Mouse (Mus musculus) cerebellum, postnatal 10 days (tissue): ENCODE data around the gene Atp8b5.

Experiments used
- DNase-seq, 2 experiments: peaks; one replicate each; pipeline ENCODE4 v3.0.0; 2021; ENCODE audit warnings: mixed read lengths in 2 of 2

Atp8b5 gene

GRCm38 (mm10) chr4:43327118-43327517, 60.2 kb downstream of the Atp8b5 start:
- DNase-seq: no peak

GRCm38 (mm10) chr4:43334771-43335170, 67.8 kb downstream of the Atp8b5 start:
- DNase-seq: no peak

- no peak for DNase-seq
Observed at GRCm38 (mm10) chr4:43336176-43336575, 69.2 kb downstream of the Atp8b5 start.

- DNase-seq: no peak
Observed at GRCm38 (mm10) chr4:43340096-43340804, 73.3 kb downstream of the Atp8b5 start.

- DNase-seq: no peak
Observed at GRCm38 (mm10) chr4:43341276-43341891, 74.4 kb downstream of the Atp8b5 start.

- DNase-seq: peak; percentile 6 to 10
Observed at GRCm38 (mm10) chr4:43342443-43342842, 75.5 kb downstream of the Atp8b5 start.

GRCm38 (mm10) chr4:43344932-43345331, 78.0 kb downstream of the Atp8b5 start:
- DNase-seq: no peak

- peak; percentile 20 to 56 for DNase-seq
Observed at GRCm38 (mm10) chr4:43349206-43349605, 82.2 kb downstream of the Atp8b5 start.

- no peak for DNase-seq
Observed at GRCm38 (mm10) chr4:43350038-43350560, 83.1 kb downstream of the Atp8b5 start.

- DNase-seq: no peak
Observed at GRCm38 (mm10) chr4:43353662-43354061, 86.7 kb downstream of the Atp8b5 start.

- DNase-seq: no peak
Observed at GRCm38 (mm10) chr4:43364914-43365560, 98.1 kb downstream of the Atp8b5 start.

- no peak for DNase-seq
Observed at GRCm38 (mm10) chr4:43367295-43367694, 100.3 kb downstream of the Atp8b5 start.

GRCm38 (mm10) chr4:43367787-43368186, 100.8 kb downstream of the Atp8b5 start:
- DNase-seq: no peak

GRCm38 (mm10) chr4:43371406-43371805, 104.4 kb downstream of the Atp8b5 start:
- DNase-seq: no peak

- no peak for DNase-seq
Observed at GRCm38 (mm10) chr4:43372155-43372554, 105.2 kb downstream of the Atp8b5 start.

GRCm38 (mm10) chr4:43374266-43374665, 107.3 kb downstream of the Atp8b5 start:
- DNase-seq: no peak

- DNase-seq: no peak
Observed at GRCm38 (mm10) chr4:43379601-43380000, 112.6 kb downstream of the Atp8b5 start.

- no peak for DNase-seq
Observed at GRCm38 (mm10) chr4:43380951-43381350, 114.0 kb downstream of the Atp8b5 start.

GRCm38 (mm10) chr4:43381408-43382154, 114.6 kb downstream of the Atp8b5 start, which contains the start of gene Rusc2:
Gene Rusc2, plus strand, starts transcription at chr4:43381979.
- peak; percentile 97 for DNase-seq

- DNase-seq: no peak
Observed at GRCm38 (mm10) chr4:43382155-43383020, 115.4 kb downstream of the Atp8b5 start.

GRCm38 (mm10) chr4:43383246-43384082, 116.5 kb downstream of the Atp8b5 start:
- no peak for DNase-seq
